Mouse (Mus musculus) small intestine, adult 2 months (tissue): Measurements from ENCODE around the gene Tsga10ip. TPM values are rescaled to one million over a fixed set of nuclear protein-coding genes. Genes with fewer than 3 reads are reported as not detected.
A peak's percentile ranks its signal among the peaks of the same experiment; 100 is the strongest.
"Not testable (repeated sequence)": the region's sequence is repeated elsewhere in the genome, so short reads cannot be mapped to it uniquely, and the experiment has no call there.

Experiments used
- H3K27ac ChIP-seq: fragments of 200-500 bp; 2 replicates; pipeline ENCODE4 v1.5.1; 2012; ENCODE audit warnings: low read depth, low read length, control low read depth, inconsistent platforms; ENCODE audit not compliant: insufficient read depth
- H3K27me3 ChIP-seq: fragments of 200-500 bp; 2 replicates; pipeline ENCODE4 v1.6.1; 2012; ENCODE audit warnings: mild to moderate bottlenecking, moderate library complexity, low read length, inconsistent platforms; ENCODE audit not compliant: control insufficient read depth, insufficient read depth
- H3K36me3 ChIP-seq: fragments of 200-500 bp; 2 replicates; pipeline ENCODE4 v1.6.1; 2012; ENCODE audit warnings: mild to moderate bottlenecking, low read length, control low read depth, inconsistent platforms; ENCODE audit not compliant: control insufficient read depth, insufficient read depth
- H3K4me1 ChIP-seq: fragments of 200-500 bp; 2 replicates; pipeline ENCODE4 v1.6.1; 2012; ENCODE audit warnings: low read length, inconsistent platforms, mixed read lengths; ENCODE audit not compliant: control insufficient read depth, insufficient read depth, insufficient read length
- H3K4me3 ChIP-seq: fragments of 200-500 bp; 2 replicates; pipeline ENCODE4 v1.5.1; 2012; ENCODE audit warnings: low read depth, mild to moderate bottlenecking, control low read depth, inconsistent platforms, low read length, moderate library complexity
- CTCF ChIP-seq: fragments of 200-500 bp; IDR thresholded peaks from 2 replicates; pipeline ENCODE4 v1.5.1; 2012; ENCODE audit warnings: low read depth, mild to moderate bottlenecking, control low read depth, inconsistent platforms, low read length, moderate library complexity, mixed read lengths; ENCODE audit not compliant: insufficient replicate concordance, insufficient read length; ENCODE audit errors: extremely low read depth
- POLR2A ChIP-seq: fragments of 200-500 bp; IDR thresholded peaks from 2 replicates; pipeline ENCODE4 v1.6.1; 2012; ENCODE audit warnings: low read depth, mild to moderate bottlenecking, control low read depth, inconsistent platforms, low read length, moderate library complexity
- WGBS: fragments of 180-500 bp; shearing (Covaris S2); methylation state at CpG from one replicate; pipeline ENCODE4 v1.1.7; 2018; 5-methylcytosine and 5-hydroxymethylcytosine counted together
- polyA plus RNA-seq: library from polyadenylated mRNA; depleted of rRNA; stranded (reverse); fragments of >200 nt; gene quantifications from 2 replicates; pipeline ENCODE4 v1.2.3, GENCODE M21; 2012

Tsga10ip gene
- polyA plus RNA-seq, 1 experiment = 1.4 TPM

DNA sequence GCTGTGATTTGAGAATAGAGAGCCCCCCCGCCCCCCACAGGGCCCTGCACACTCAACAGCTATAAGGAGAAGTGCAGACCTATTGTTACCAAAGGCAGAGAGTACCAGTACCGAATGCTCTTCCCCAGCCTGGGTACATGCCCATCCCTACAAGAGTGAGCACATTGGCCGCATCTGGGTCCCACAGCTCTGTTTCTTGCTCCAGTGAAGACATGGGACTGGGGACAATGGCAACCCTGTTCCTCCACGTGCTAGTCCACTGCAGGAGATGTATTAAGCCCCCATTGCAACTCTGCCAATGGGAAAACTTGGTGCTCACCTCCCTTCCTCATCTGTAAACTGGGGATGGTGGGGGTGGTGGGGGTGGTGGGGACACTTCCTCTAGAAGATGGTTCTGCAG, 11.5 kb upstream of the Tsga10ip start:
- no peak overlapping the region for H3K27ac ChIP-seq
- peaks cover 10% of the 10 kb centered on the region for H3K36me3 ChIP-seq
- peaks cover 3% of the 10 kb centered on the region for H3K4me1 ChIP-seq
- H3K4me3 ChIP-seq = no peak overlapping the region
- 85% methylated on average over 4 of the region's 4 CpGs for WGBS
- no peaks in the 10 kb centered on the region for H3K27me3 ChIP-seq
- TF ChIP-seq POLR2A (no peak), CTCF (no peak)

DNA sequence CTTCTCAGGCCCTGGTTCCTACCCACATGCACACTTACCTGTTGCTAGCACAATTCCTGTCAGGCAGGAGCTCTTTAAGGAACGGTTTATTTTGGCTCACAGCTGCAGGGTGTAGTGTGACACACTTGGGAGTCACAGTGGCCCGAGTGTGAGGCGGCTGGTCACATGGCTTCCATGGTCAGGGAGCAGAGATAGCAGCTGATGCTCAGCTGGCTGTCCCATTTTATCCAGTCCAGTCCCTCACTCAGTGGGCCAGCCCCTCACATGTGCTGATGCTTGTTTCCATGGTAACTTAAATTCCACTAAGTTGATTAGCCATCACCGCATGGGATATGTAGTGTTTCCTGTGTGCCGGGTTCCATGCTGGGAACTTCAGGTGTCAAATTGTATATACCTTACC, 9.6 kb upstream of the Tsga10ip start:
- no peak overlapping the region for H3K4me3 ChIP-seq

DNA sequence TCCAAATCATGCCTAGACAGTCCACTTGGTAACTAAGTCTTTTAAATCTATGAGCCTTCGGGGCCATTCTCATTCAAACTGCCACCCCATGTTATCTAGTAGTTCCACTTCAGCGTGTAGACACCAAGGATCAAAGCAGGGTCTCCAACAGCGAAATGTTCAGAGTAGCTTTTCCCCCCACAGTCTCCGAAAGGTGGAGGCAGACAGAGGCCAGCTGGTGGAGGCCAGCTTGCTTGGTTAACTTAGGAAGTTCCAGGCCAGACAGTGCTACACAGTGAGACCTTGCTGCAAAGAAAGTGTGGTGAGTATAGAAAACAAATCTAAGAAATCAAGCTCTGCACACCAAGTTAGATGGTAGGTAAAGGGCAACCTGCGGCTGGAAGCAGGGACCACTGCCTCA, 8.3 kb upstream of the Tsga10ip start:
- Histone ChIP-seq H3K27me3 (no peaks in the 10 kb centered on the region), H3K36me3 (peaks cover under 1% of the 10 kb centered on the region; the same call in 1 of the 2 replicates), H3K27ac (no peak overlapping the region), H3K4me1 (peaks cover 8% of the 10 kb centered on the region), H3K4me3 (no peak overlapping the region)
- TF ChIP-seq CTCF = no peak
- TF ChIP-seq POLR2A = no peak
- WGBS = 95% methylated on average over 5 of the region's 5 CpGs

More for the DNA sequence above, 9.6 kb upstream of the Tsga10ip start:
- Histone ChIP-seq H3K27ac (no peak overlapping the region), H3K27me3 (no peaks in the 10 kb centered on the region), H3K36me3 (peaks cover 3% of the 10 kb centered on the region; the same call in 1 of the 2 replicates), H3K4me1 (peaks cover 8% of the 10 kb centered on the region)
- TF ChIP-seq POLR2A = no peak
- TF ChIP-seq CTCF = no peak
- WGBS = 66% methylated on average over 5 of the region's 5 CpGs

DNA sequence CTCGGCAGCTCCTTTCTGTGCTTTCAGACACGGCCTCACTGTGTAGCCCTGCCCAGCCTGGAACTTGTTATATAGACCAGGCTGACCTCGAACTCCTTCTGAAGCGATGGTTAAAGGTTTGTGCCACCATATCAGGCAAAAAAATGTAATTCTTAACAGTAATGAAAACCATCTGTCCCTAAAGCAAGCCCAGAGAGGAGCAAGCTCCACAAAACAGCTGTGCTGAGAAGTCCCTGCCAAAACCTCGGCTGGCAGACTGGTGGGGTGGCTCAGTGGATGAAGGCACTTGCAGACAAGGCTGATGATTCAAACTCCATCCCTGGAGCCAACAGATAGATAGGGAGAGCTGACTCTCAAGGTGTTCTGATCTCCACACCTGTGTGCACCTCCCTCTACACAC, 6.7 kb upstream of the Tsga10ip start:
- H3K27me3 ChIP-seq = no peaks in the 10 kb centered on the region

DNA sequence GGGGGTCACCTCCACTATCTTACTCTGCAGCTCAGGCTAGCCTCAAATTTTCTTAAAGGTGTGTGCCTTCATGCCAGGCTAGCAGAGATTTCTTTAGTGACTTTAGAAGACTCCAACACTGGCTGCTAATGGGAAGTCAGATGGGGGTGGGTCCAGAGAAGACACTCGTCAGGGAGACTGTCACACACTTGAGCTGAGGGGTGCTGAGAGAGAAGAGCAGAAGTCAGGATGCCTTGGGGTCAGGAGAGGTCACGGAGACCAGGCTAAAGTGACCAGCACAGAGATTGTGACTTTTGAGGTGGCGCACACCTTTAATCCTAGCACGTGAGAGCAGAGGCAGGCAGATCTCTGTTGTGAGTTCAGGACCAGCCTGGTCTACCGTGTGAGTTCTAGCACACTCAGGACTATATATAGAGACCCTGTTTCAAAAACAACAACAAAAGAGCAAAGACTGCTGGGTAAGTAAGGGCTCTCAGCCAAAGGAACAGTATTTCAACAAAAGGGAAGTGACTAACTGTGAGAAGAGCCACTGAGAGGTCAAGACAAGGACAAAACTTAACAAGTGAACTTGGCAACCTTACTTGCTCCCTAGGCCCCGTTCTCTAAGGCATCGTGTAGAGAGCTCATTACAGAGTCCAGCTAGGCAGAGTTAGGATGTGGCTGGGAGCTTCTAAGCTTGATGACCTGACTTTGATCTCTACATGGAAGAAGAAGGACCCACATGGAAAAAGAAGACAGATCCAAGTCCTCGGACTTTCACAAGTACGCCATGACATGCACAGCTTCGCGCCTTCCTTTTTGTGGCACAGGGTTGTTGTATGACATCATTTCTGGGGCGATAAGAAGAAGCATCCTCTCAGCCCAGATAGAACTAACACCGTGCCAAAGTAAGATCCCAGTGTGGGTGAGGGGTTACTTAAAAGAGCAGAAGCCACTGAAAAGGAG, 6.0 kb upstream of the Tsga10ip start:
- 76% methylated on average over 13 of the region's 13 CpGs for WGBS
- no peaks in the 10 kb centered on the region for H3K36me3 ChIP-seq

More for the DNA sequence above, 6.7 kb upstream of the Tsga10ip start:
- Histone ChIP-seq H3K36me3 (no peaks in the 10 kb centered on the region), H3K4me3 (no peak overlapping the region), H3K27ac (peak overlapping the region; percentile 70), H3K4me1 (peaks cover 6% of the 10 kb centered on the region; the same call in 1 of the 2 replicates)
- TF ChIP-seq CTCF = no peak
- TF ChIP-seq POLR2A = no peak
- 75% methylated on average over 5 of the region's 5 CpGs for whole genome bisulfite sequencing

DNA sequence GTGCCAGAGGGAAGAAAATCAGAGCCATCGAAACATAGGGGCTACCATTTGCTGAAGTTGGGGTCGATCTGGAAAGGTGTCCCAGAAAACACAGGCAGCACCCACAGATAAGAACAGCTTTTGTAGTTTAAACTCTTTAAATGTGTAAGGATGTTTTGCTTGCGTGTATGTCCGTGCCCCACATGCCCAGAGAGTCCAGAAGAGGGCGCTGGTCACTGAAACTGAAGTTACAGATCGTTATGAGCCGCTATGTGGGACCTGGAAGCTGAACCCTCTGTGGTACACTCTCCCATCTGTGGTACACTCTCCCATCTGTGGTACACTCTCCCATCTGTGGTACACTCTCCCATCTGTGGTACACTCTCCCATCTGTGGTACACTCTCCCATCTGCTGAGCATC, 4.8 kb upstream of the Tsga10ip start:
- whole genome bisulfite sequencing = 4% methylated on average over 7 of the region's 7 CpGs
- no peaks in the 10 kb centered on the region for H3K36me3 ChIP-seq
- TF ChIP-seq CTCF = peak; percentile 71; the same call in 1 of the 2 replicates
- no peak for TF ChIP-seq POLR2A
- H3K4me3 ChIP-seq = peak overlapping the region; percentile 66
- peaks cover 6% of the 10 kb centered on the region; the same call in 1 of the 2 replicates for H3K4me1 ChIP-seq
- H3K27ac ChIP-seq = peak overlapping the region; percentile 97
- H3K27me3 ChIP-seq = no peaks in the 10 kb centered on the region

More for the DNA sequence above, 6.0 kb upstream of the Tsga10ip start:
- no peak for TF ChIP-seq CTCF
- TF ChIP-seq POLR2A = no peak
- H3K4me1 ChIP-seq = peaks cover 6% of the 10 kb centered on the region; the same call in 1 of the 2 replicates
- no peak overlapping the region for H3K4me3 ChIP-seq
- no peaks in the 10 kb centered on the region for H3K27me3 ChIP-seq
- peak overlapping the region; percentile 97 for H3K27ac ChIP-seq

DNA sequence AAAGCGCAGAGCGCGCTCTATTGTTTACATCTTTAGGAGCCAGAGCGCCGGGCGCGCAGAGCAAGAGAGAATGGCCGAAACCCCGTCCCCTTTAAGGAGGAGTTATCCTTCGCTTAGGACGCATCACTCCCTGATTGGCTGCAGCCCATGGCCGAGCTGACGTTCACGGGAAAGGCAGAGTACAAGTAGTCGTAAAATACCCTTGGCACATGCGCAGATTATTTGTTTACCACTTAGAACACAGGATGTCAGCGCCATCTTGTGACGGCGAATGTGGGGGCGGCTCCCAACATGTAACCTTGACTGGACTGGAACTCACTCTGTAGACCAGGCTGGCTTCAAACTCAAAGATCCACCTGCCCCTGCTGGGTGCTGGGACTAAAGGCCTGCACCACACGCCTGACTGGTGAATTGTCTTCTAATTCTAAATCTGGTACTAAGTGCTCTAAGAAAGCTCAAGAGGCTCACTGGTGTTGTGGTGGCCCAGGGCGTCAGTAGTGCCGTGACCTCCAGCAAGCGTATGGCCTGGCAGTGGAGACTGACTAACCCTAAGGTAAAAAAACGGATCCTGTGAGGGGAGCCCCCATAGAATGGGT, 4.3 kb upstream of the Tsga10ip start:
- H3K27ac ChIP-seq = peak overlapping the region; percentile 97
- not testable (repeated sequence) for H3K27me3 ChIP-seq, H3K4me1 ChIP-seq, H3K36me3 ChIP-seq
- 3% methylated on average over 25 of the region's 25 CpGs for WGBS
- H3K4me3 ChIP-seq = peak overlapping the region; percentile 66
